Mouse (Mus musculus) retina, adult 2 months (tissue): ENCODE results near the gene Wdr74.

Experiments
- DNase-seq: peaks from one replicate; pipeline ENCODE4 v3.0.0-alpha.2; 2012; ENCODE audit warnings: low read depth, low spot score

Gene Wdr74

GRCm38 (mm10) chr19:8735389-8736159 is at the start of gene Wdr74:
Wdr74 (plus strand) TSS chr19:8735827.
- DNase-seq: peak; percentile 82

- no peak for DNase-seq
Observed at GRCm38 (mm10) chr19:8691871-8692539, 43.6 kb upstream of the Wdr74 start.

- no peak for DNase-seq
Observed at GRCm38 (mm10) chr19:8692740-8693139, 42.9 kb upstream of the Wdr74 start.

- no peak for DNase-seq
Observed at GRCm38 (mm10) chr19:8695330-8695729, 40.3 kb upstream of the Wdr74 start.

GRCm38 (mm10) chr19:8699652-8700051 is 36.0 kb upstream of the Wdr74 start:
- no peak for DNase-seq

- no peak for DNase-seq
Observed at GRCm38 (mm10) chr19:8702458-8702857, 33.2 kb upstream of the Wdr74 start.

- no peak for DNase-seq
Observed at GRCm38 (mm10) chr19:8703571-8703970, 32.1 kb upstream of the Wdr74 start.

- no peak for DNase-seq
Observed at GRCm38 (mm10) chr19:8705026-8705708, 30.5 kb upstream of the Wdr74 start.

GRCm38 (mm10) chr19:8706132-8706667 is 29.4 kb upstream of the Wdr74 start:
- DNase-seq: no peak

- DNase-seq: no peak
Observed at GRCm38 (mm10) chr19:8706930-8707329, 28.7 kb upstream of the Wdr74 start.

GRCm38 (mm10) chr19:8708954-8709353 is 26.7 kb upstream of the Wdr74 start:
- no peak for DNase-seq

- DNase-seq: no peak
Observed at GRCm38 (mm10) chr19:8710057-8710456, 25.6 kb upstream of the Wdr74 start.

- no peak for DNase-seq
Observed at GRCm38 (mm10) chr19:8711506-8711905, 24.1 kb upstream of the Wdr74 start.

GRCm38 (mm10) chr19:8711949-8712869 is 23.4 kb upstream of the Wdr74 start:
- no peak for DNase-seq

GRCm38 (mm10) chr19:8712870-8713305 is 22.7 kb upstream of the Wdr74 start:
- DNase-seq: no peak

- peak; percentile 73 for DNase-seq
Observed at GRCm38 (mm10) chr19:8713306-8713996, 22.2 kb upstream of the Wdr74 start.

GRCm38 (mm10) chr19:8713997-8714652 is 21.5 kb upstream of the Wdr74 start:
- DNase-seq: no peak

GRCm38 (mm10) chr19:8714653-8715481 is 20.8 kb upstream of the Wdr74 start:
- no peak for DNase-seq
